ENCODE assay signal across 8 mouse cellular contexts in genomic region chr17:26113181-26113948, GRCm38 (mm10). TPM values are rescaled to one million over a fixed set of nuclear protein-coding genes. Genes with fewer than 3 reads are reported as not detected.
DNase-seq lines count a peak whose midpoint lies in the region; ATAC-seq and TF ChIP-seq lines count a peak whose summit lies in the region.

TSS of gene Tmem8 (plus strand) at chr17:26113299.

- H3K27me3 ChIP-seq in lung, embryonic 15.5 days: peaks cover 85% of the 10 kb centered on the region

- H3K9ac ChIP-seq in lung, embryonic 15.5 days: peak within 1 kb of the TSS; percentile 58

- no peak within 1 kb of the TSS for H3K27ac ChIP-seq in bone marrow macrophage, adult 2 months (ENCODE audit: insufficient read depth, low read depth, low read length)
- H3K27ac ChIP-seq in lung, embryonic 15.5 days: peak within 1 kb of the TSS; percentile 8; the same call in 1 of the 2 replicates

- TF ChIP-seq CTCF in bone marrow macrophage, adult 2 months (IDR thresholded peaks at IDR 0.05; ENCODE audit: low read depth, low read length): 0 out of 2 replicates have a peak, but pooled peaks have one; percentile 21

- no peaks in the 10 kb centered on the region for H3K36me3 ChIP-seq in lung, embryonic 15.5 days

- intact Hi-C loops in heart, postnatal 36 days (cut with DNase I): no loop called here

- DNase-seq in CD8-positive naive resting alpha-beta T cell, adult 2 months (ENCODE audit: low read depth in 2 of 2, low spot score in 2 of 2): peak; percentile 72 to 78
- peak; percentile 57 to 67 for DNase-seq in heart, postnatal 36 days
- peak; percentile 51 to 68 for DNase-seq in layer of hippocampus, adult 18-20 months (ENCODE audit: low spot score in 2 of 2)
- DNase-seq in thymus, postnatal 0 days (ENCODE audit: low spot score): peak; percentile 72

- ATAC-seq in erythroid progenitor cell, adult 5-6 weeks (replicated peaks; ENCODE audit: low FRiP score, poor library complexity, severe bottlenecking): peak; percentile 90
- peak; percentile 62 for ATAC-seq in lung, embryonic 15.5 days (ENCODE audit: borderline replicate concordance, extremely low read depth, low FRiP score, low TSS enrichment)
- peak; percentile 77 for ATAC-seq in neutrophil, adult 5-6 weeks (ENCODE audit: extremely low read depth, insufficient number of reproducible peaks, low FRiP score, poor library complexity, severe bottlenecking)

- under 1% methylated on average over 74 of the region's 75 CpGs for WGBS in lung, embryonic 15.5 days

- H3K4me1 ChIP-seq in bone marrow macrophage, adult 2 months (ENCODE audit: control insufficient read depth, insufficient read depth, low read length): peaks cover 7% of the 10 kb centered on the region
- peaks cover 13% of the 10 kb centered on the region for H3K4me1 ChIP-seq in lung, embryonic 15.5 days

- TF ChIP-seq POLR2A in bone marrow macrophage, adult 2 months (IDR thresholded peaks at IDR 0.05; ENCODE audit: borderline replicate concordance, low read depth, low read length): no peak; the same call in 1 of the 2 replicates

- H3K4me2 ChIP-seq in lung, embryonic 15.5 days: peak within 1 kb of the TSS; percentile 97

- H3K4me3 ChIP-seq in bone marrow macrophage, adult 2 months (ENCODE audit: insufficient read depth, low read length): peak within 1 kb of the TSS; percentile 60
- H3K4me3 ChIP-seq in lung, embryonic 15.5 days: peak within 1 kb of the TSS; percentile 70

- H3K9me3 ChIP-seq in lung, embryonic 15.5 days: no peaks in the 10 kb centered on the region

RNA-seq across cellular contexts. Expression of gene Tmem8, which starts in this region (rescaled TPM):
- 58.4 and 67.5 TPM in 2 replicates for polyA plus RNA-seq in bone marrow macrophage, adult 2 months (2012; ENCODE audit: insufficient read depth, insufficient read length, missing spikeins)
- total RNA-seq in erythroid progenitor cell, adult 5-6 weeks (2015; ENCODE audit: low replicate concordance): 13.0 and 13.8 TPM in 2 replicates
- 6.7 and 8.9 TPM in 2 replicates for total RNA-seq in erythroid progenitor cell, adult 5-6 weeks (2017; ENCODE audit: low replicate concordance)
- total RNA-seq in heart, postnatal 36 days (2021): 1 to 10 TPM; 3.6 to 4.1 TPM
- total RNA-seq in layer of hippocampus, adult 18-20 months (2021): 10 to 100 TPM; 12.0 to 13.2 TPM
- 1.9 and 2.7 TPM in 2 replicates for polyA plus RNA-seq in lung, embryonic 15.5 days (2015; fragmentation: Nextera tagmentation; extraction: Ambion mirVana)
- total RNA-seq in neutrophil, adult 5-6 weeks (2017): 15.5 and 17.3 TPM in 2 replicates
- 2.2 and 2.4 TPM in 2 replicates for polyA plus RNA-seq in thymus, postnatal 0 days (2015; fragmentation: Nextera tagmentation; extraction: Ambion mirVana)

Comparison
In these comparisons a context has a peak if more than half of its experiments do, and no peak if none do; other contexts are left out.
1. RNA of gene Tmem8 (polyA plus RNA-seq): 58.4 to 67.5 TPM in bone marrow macrophage, adult 2 months; 1.9 to 2.7 TPM in lung, embryonic 15.5 days and 2.2 to 2.4 TPM in thymus, postnatal 0 days; every median in the first group is over 10 times any median in the second.
2. Peak in every context shown above with its lines, with median percentiles within 50 percentile points of each other: DNase-seq and ATAC-seq.